Mouse (Mus musculus): ENCODE measurements around the gene Tmprss6. TPM values are rescaled to one million over a fixed set of nuclear protein-coding genes. Genes with fewer than 3 reads are reported as not detected.

Tmprss6 gene
- polyA plus RNA-seq, 1 experiment = not detected

- no peak overlapping the region for H3K27ac ChIP-seq (ENCODE audit: insufficient read depth, low read depth, low read length)
- peaks cover 15% of the 10 kb centered on the region for H3K4me1 ChIP-seq (ENCODE audit: control insufficient read depth, insufficient read depth, low read length)
- H3K4me3 ChIP-seq (ENCODE audit: insufficient read depth, low read depth, low read length) = no peak overlapping the region
- 19% methylated on average over 16 of the region's 16 CpGs for WGBS
- TF ChIP-seq CTCF (IDR thresholded peaks at IDR 0.05; ENCODE audit: insufficient read depth, low read depth, low read length) = peak; percentile 70
- TF ChIP-seq POLR2A (IDR thresholded peaks at IDR 0.05; ENCODE audit: insufficient read depth, low read depth, low read length) = no peak
Measured at GRCm38 (mm10) chr15:78422046-78422956, 46.1 kb downstream of the Tmprss6 start.

- H3K27ac ChIP-seq (ENCODE audit: insufficient read depth, low read depth, low read length) = no peak overlapping the region
- TF ChIP-seq CTCF (IDR thresholded peaks at IDR 0.05; ENCODE audit: insufficient read depth, low read depth, low read length) = no peak
- no peak for TF ChIP-seq POLR2A (IDR thresholded peaks at IDR 0.05; ENCODE audit: insufficient read depth, low read depth, low read length)
Measured at GRCm38 (mm10) chr15:78420395-78420794, 48.0 kb downstream of the Tmprss6 start.

DNA sequence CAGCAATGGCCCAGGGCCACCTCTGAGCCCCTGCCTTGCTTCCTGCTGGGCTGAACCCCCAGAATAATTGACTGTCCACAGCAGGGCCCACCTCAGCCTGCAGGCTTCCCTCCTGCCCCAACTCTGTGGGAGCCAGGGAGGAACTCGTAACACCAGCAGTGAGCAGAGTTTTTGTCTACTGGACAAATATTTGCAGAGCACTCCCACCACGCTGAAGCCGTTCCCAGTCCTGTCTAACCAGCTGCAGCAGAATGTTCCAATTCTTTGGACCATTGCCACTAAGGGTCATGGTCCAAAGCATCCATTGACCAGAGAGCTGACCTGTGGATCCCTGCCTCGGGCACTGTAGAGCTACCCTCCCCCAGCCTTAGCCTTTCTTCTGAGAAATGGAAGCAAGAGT is 51.5 kb downstream of the Tmprss6 start:
- Histone ChIP-seq H3K27ac (ENCODE audit: insufficient read depth, low read depth, low read length) (no peak overlapping the region), H3K4me1 (ENCODE audit: control insufficient read depth, insufficient read depth, low read length) (peaks cover 5% of the 10 kb centered on the region), H3K4me3 (ENCODE audit: insufficient read depth, low read depth, low read length) (no peak overlapping the region)
- TF ChIP-seq POLR2A (IDR thresholded peaks at IDR 0.05; ENCODE audit: insufficient read depth, low read depth, low read length) = no peak
- TF ChIP-seq CTCF (IDR thresholded peaks at IDR 0.05; ENCODE audit: insufficient read depth, low read depth, low read length) = no peak
- 47% methylated on average over 4 of the region's 4 CpGs for WGBS

More at GRCm38 (mm10) chr15:78420395-78420794, 48.0 kb downstream of the Tmprss6 start:
- Histone ChIP-seq H3K4me1 (ENCODE audit: control insufficient read depth, insufficient read depth, low read length) (peaks cover 15% of the 10 kb centered on the region), H3K4me3 (ENCODE audit: insufficient read depth, low read depth, low read length) (no peak overlapping the region)
- 52% methylated on average over 13 of the region's 13 CpGs for WGBS

DNA sequence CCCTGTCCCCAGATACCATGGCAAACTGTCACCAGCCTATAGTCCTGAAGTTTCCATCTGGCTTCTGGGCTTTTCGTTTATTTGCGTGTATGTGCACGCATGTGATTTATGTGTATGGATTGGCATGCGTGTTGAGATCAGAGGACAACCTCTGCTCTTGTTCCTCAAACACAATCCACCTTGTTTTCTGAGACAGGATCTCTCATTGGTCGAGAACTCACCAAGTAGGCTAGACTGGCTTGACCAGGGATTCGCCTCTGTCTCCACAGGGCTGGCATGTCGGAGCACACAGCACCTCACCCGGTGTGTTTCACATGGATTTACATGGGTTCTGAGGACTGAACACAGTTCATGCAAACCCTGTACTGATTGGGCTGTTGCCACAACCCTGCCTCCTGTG is 54.3 kb downstream of the Tmprss6 start:
- TF ChIP-seq POLR2A (IDR thresholded peaks at IDR 0.05; ENCODE audit: insufficient read depth, low read depth, low read length) = no peak
- TF ChIP-seq CTCF (IDR thresholded peaks at IDR 0.05; ENCODE audit: insufficient read depth, low read depth, low read length) = no peak
- WGBS = 94% methylated on average over 8 of the region's 8 CpGs
- H3K4me3 ChIP-seq (ENCODE audit: insufficient read depth, low read depth, low read length) = no peak overlapping the region
- peaks cover 10% of the 10 kb centered on the region; the same call in 1 of the 2 replicates for H3K4me1 ChIP-seq (ENCODE audit: control insufficient read depth, insufficient read depth, low read length)
- H3K27ac ChIP-seq (ENCODE audit: insufficient read depth, low read depth, low read length) = no peak overlapping the region

DNA sequence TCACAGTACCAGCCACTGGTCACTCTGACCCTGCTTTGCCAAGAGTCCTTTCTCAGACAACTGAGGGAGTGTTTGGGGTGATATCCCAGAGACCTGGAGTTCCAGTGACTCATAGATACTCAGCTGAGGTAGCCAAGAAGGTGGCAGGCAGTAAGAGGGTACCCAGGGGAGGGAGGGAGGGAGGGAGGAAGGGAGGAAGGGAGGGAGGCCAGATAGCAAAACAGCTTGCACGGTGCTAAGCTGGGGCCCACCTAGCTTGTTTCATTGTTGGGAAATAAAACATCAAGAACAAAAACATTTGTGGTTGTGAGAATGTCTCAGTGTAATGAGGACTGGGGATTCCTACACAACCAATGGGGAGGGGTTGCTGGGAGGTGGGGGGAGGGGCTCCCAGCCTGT is 54.7 kb downstream of the Tmprss6 start:
- Histone ChIP-seq H3K4me3 (ENCODE audit: insufficient read depth, low read depth, low read length) (no peak overlapping the region), H3K27ac (ENCODE audit: insufficient read depth, low read depth, low read length) (no peak overlapping the region), H3K4me1 (ENCODE audit: control insufficient read depth, insufficient read depth, low read length) (peaks cover 10% of the 10 kb centered on the region; the same call in 1 of the 2 replicates)
- TF ChIP-seq CTCF (IDR thresholded peaks at IDR 0.05; ENCODE audit: insufficient read depth, low read depth, low read length) (no peak), POLR2A (IDR thresholded peaks at IDR 0.05; ENCODE audit: insufficient read depth, low read depth, low read length) (no peak)
- 52% methylated on average over 1 of the region's 1 CpGs for WGBS

DNA sequence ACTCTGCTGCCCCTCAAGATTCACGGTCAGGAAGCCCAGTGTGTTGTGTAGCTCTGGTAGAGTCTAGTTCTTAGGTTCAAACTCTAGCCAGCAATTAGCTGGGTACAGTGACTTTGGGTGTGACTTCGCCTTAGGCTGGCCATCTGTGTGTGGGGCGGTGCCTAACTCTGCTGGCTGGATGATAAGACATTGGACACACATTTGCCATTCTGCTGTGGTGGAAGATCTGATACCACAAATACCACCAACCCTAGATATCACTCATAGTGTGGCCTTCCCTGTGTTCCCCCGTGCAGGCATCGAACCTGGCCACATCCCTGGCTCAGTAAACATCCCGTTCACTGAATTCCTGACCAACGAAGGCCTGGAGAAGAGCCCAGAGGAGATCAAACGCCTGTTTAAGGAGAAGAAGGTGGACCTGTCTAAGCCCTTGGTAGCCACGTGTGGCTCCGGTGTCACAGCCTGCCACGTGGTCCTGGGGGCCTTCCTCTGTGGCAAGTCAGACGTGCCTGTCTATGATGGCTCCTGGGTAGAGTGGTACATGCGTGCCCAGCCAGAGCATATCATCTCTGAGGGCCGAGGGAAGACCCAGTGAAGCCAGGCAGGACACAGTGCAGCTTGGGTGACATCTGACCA is 55.2 kb downstream of the Tmprss6 start:
- Histone ChIP-seq H3K27ac (ENCODE audit: insufficient read depth, low read depth, low read length) (no peak overlapping the region), H3K4me1 (ENCODE audit: control insufficient read depth, insufficient read depth, low read length) (peaks cover 10% of the 10 kb centered on the region; the same call in 1 of the 2 replicates), H3K4me3 (ENCODE audit: insufficient read depth, low read depth, low read length) (no peak overlapping the region)
- 96% methylated on average over 14 of the region's 14 CpGs for WGBS
- no peak for TF ChIP-seq CTCF (IDR thresholded peaks at IDR 0.05; ENCODE audit: insufficient read depth, low read depth, low read length)
- no peak for TF ChIP-seq POLR2A (IDR thresholded peaks at IDR 0.05; ENCODE audit: insufficient read depth, low read depth, low read length)

DNA sequence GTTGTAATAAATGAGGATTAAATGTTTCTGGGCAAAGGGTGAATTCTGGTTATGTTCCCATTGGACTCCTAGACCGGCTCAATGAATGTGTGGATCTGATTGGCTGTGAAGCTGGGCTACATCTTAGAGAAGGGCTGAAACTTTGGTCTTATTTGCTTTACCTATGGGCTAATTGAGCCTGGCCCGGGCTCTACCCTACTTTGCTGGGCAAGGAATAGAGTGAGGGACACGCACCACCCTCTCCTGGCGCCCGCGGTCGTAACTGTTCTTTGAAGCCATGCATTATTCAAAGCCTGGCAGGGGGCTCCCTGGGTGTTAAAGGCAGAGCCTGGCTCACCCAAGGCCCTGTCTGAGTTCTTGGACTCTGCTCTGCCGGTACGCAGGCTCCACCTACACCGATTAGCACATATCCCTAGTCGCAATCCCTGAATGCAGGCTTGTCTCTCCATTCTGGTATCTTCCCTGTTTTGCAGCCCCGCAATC is 58.8 kb downstream of the Tmprss6 start:
- 63% methylated on average over 12 of the region's 12 CpGs for WGBS
- TF ChIP-seq POLR2A (IDR thresholded peaks at IDR 0.05; ENCODE audit: insufficient read depth, low read depth, low read length) (no peak), CTCF (IDR thresholded peaks at IDR 0.05; ENCODE audit: insufficient read depth, low read depth, low read length) (no peak)
- no peak overlapping the region for H3K27ac ChIP-seq (ENCODE audit: insufficient read depth, low read depth, low read length)
- H3K4me3 ChIP-seq (ENCODE audit: insufficient read depth, low read depth, low read length) = no peak overlapping the region
- H3K4me1 ChIP-seq (ENCODE audit: control insufficient read depth, insufficient read depth, low read length) = peaks cover 20% of the 10 kb centered on the region

DNA sequence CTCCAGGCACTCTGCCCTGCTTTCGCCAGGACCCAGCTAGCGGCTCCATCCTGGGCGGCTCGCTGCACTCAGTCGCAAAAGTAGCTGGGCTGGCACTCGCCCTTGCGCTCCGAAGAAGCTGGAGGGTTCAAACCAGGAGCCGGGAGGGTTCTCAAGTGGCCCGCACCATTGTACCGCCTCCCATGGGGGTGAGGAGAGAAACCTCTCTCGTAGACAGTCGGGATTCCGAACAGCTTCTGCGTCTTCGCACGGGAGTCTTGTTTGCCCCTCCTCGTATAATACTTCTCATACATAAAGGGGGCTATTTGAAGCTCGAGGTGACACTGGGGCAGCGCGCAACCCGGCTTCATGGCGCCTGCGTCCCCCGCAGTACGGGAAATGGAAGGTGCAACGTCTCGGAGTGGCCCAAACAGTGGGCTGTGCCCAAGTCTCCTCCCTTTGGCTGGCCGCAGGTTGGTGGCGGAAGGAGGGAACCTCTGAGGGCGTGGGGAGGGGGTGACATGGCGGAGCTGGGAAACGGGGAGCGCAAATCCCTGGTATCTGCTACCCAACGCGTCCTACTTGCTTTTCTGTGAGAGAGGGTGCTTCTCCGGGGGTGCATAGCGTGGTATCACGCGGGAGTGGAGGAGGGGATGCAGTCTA is 62.0 kb downstream of the Tmprss6 start, which contains the start of gene Mpst:
Gene Mpst (plus strand): TSS at position 124 of the 642 bp plus-strand sequence.
- no peak for TF ChIP-seq CTCF (IDR thresholded peaks at IDR 0.05; ENCODE audit: insufficient read depth, low read depth, low read length)
- TF ChIP-seq POLR2A (IDR thresholded peaks at IDR 0.05; ENCODE audit: insufficient read depth, low read depth, low read length) = peak; percentile 36; the same call in 1 of the 2 replicates
- Histone ChIP-seq H3K4me3 (ENCODE audit: insufficient read depth, low read depth, low read length) (peak within 1 kb of the TSS; percentile 91), H3K27ac (ENCODE audit: insufficient read depth, low read depth, low read length) (peak within 1 kb of the TSS; percentile 96), H3K4me1 (ENCODE audit: control insufficient read depth, insufficient read depth, low read length) (peaks cover 24% of the 10 kb centered on the region)
- WGBS = under 1% methylated on average over 40 of the region's 40 CpGs

Measured in olfactory bulb, adult 2 months (tissue).